Mouse (Mus musculus) erythroblast, adult 5-6 weeks (primary cell): ENCODE measurements around the gene Cdk10. TPM values are rescaled to one million over a fixed set of nuclear protein-coding genes. Genes with fewer than 3 reads are reported as not detected.
"Not testable (repeated sequence)": the region's sequence is repeated elsewhere in the genome, so short reads cannot be mapped to it uniquely, and the experiment has no call there.

Experiments used
- ATAC-seq: replicated peaks from 2 replicates; pipeline ENCODE4 v1.8.0; 2016; ENCODE audit warnings: moderate number of reproducible peaks, mild to moderate bottlenecking, moderate TSS enrichment, inconsistent platforms; ENCODE audit not compliant: poor library complexity, low FRiP score, severe bottlenecking
- total RNA-seq, 2 experiments: library from RNA; stranded (forward) in 1 of 2; stranded (reverse) in 1 of 2; fragments of 150-400 nt in 1 of 2; fragments of 200-764, 138-1000 nt in 1 of 2; gene quantifications; 2 replicates each; pipeline versions ENCODE4 v1.2.3 to v1.2.4; 2015 to 2017; ENCODE audit warnings: low replicate concordance in 2 of 2

Cdk10 gene
- total RNA-seq, 2 experiments from 2014 or later, result 3.0 to 5.6 TPM

DNA sequence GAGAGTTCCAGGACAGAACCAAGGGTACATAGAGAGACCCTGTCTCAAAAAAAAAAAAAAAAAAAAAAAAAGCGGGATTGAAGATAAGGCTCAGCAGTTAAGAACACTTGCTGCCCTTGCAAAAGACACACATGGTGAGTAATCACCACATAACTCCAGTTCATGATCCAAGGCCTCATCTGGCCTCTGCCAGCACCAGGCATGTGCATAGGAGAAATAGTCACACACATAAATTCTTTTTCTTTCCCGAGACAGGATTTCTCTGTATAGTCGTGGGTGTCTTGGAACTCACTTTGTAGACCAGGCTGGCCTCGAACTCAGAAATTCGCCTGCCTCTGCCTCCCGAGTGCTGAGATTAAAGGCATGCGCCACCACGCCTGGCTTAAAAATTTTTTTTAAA lies 33.0 kb downstream of the Cdk10 start:
- ATAC-seq, result not testable (repeated sequence)

DNA sequence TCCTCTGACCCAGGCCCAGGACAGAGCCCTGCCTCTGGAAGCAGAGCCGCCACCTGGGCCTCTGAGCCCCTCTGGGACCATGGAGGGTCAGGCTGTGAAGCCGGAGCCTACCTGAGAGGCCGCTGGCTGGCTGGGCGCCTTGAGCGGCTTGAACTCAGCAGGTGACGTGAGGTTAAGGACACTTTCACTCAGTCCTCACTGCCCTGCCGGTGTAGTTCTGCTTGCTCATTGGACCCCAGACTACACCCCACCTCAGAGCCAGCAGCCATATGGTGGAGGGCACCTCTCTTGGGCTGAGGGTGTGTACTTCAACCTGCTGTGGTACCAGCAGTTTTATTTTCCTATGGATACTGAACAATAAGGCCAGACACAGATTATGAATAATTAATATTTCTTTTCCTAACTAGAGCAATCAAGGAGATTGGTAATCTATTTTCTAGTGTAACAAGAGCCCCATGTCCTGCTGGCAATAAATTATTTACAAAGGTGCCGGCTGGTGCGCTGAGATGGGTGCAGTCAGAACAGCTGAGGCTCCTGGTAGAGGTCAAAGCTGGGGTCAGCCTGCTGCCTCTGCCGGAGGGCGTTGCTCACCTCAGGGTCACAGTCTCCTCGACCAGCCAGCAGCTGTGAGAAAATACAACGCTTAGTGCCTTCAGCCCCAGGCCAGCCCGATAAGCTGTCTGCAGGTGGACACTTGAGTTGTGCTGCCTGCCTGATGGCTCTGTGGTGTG lies 43.4 kb downstream of the Cdk10 start:
- no peak for ATAC-seq

DNA sequence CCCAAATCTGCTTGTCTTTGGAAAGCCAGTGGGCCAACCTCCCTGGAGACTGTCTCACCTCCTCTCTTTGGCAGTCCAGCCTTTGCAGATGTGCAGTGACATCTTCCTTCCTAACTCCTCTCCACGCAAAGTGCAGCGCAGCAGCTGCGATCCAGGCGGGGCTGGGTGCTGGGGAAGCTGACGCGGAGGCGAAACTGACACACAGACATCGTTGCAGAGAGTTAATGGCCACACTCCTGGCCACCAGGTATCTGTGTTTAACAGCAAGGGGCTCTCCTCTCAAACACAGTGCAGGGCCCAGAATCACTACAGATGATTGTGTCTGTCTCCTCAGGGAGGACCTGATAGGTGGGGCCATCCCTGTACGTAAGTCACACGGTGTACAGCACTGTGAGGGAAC lies 46.5 kb downstream of the Cdk10 start:
- ATAC-seq, result no peak

DNA sequence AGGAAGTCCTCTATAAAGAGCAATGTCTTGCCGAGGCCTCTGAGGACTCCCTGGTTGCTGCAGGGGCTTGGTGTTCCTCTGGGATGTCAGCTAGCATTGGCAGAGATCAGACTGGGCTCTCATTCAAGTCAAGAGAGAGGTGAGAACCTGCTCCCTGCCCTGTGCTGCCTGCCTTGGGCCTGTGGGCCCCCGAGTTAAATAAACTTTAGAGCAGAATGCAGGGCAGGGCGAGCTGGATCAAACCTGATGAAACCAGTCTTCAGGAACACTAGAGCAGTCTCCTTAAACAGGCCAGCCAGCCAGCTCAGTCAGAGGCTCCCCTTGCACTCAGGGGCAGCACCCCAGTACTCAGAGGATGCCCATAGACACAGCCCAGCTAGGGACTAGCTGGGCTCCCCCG lies 47.3 kb downstream of the Cdk10 start:
- no peak for ATAC-seq

DNA sequence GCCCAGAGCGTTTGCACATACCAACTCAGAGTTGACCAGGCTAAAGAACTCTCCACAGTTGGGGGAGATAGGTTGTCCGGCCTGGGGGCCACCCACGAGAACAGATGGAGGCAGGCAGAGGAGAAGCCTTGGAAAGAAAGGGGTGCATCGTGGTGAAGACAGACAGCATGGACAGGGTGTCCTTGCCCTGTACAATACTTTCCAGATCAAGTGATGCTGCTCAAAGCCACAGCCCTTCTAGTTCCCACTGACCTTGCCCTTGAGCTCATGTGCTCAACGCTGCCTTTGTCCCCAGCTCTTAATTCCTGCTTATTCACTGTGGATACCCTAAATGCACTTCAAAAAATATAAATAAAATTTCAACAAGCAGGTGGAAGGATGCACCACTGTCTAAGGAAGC lies 49.8 kb downstream of the Cdk10 start:
- no peak for ATAC-seq

DNA sequence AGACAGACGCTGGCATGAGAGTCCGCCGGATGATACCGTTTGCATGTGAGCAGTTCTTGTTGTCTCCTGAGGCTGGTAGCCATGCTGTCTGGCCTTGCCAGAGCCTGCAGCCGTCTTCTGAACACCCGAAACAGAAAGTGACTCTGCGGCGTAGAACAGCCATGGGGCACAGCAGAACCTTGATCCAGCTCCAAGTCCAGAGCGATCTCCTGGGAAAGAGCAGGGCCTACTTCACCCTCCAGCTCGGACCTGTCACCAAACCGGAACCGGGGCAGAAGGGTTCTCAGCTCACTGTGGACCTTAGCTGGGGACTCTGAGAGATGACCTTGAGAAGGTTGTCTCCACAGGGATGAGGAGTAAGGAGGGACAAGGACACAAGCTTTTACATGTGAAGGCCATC lies 50.5 kb downstream of the Cdk10 start:
- ATAC-seq, result no peak

DNA sequence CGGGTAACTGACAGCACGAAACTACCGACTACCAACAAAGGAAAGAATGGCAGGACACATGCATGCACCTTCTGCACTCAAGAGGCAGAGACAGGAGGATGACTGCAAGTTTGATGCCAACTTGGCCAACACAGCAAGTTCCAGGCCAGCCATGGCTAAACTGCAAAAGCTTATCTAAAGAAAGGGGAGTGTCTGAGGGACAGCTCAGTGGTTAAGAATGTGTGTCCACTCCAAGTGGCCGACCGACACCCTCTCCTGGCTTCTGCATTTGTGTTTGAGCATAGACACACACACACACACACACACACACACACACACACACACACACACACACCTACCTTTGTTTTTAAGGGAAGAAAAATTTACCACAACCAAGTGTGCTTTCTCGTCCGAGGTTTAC lies 53.8 kb downstream of the Cdk10 start:
- no peak for ATAC-seq

DNA sequence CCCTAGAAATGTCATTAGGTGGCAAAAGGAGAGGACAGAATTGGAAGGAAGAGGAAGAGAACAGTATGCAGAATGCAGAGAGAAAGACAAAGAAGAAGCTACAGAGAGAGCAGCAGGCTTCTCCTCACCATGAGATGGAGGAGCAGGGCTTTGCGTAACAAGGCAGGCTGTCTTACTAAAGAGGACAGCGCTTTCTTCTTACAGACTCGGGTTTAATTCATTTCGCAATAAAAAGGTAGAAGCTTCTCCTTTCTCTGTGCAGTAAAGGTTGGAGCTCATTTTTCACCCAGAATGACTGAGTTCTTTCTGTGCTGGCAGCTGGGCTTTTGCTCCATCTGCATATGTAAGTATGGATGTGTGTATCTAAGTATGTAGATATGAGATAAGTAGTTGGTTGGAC lies 55.2 kb downstream of the Cdk10 start:
- no peak for ATAC-seq

DNA sequence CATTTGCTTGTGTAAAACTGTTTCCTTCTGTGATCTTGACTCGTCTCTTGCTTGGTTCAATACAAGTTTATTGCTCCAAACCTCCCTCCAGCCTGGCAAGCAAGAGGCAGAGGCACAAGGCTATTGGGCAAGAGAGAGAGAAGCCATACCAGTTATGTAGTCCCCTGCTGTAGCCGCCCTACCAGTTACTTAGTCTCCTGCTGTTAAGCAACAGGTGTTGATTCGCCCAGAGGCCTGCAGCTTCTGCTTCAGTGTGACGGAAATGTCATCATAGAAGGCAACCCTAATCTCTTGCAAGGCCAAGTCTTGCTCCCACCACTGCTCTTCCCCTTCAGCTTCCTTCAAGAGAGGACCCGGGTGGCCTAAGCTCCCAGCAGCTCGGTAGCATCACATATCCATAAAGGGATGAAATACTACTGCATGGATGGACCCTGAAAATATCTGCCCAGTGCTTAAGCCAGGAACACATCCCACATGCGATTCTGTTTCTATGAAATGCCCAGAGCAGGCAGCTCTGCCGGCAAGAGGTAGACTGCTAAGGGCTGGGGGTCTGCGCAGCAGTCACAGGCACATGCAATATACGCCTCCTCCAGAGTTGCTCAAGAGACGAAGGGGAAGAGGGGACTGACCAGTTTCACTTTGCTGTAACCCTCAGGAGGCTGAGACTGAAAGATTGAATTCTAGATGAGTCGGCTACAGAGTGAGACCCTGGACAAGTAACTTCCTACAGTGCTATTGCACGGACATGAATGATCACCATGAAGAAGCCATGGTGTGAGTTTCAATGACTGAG lies 55.9 kb downstream of the Cdk10 start:
- ATAC-seq, result no peak

Other genes starting within 250 kb of the Cdk10 start
- gene Ankrd11, start 182.6 kb upstream of the Cdk10 start, total RNA-seq (2015; ENCODE audit: low replicate concordance), result 39.3 and 53.4 TPM in 2 replicates
- gene Ankrd11, start 182.6 kb upstream of the Cdk10 start, total RNA-seq (2017; ENCODE audit: low replicate concordance), result 78.6 and 121 TPM in 2 replicates
- gene Spg7, start 161.9 kb upstream of the Cdk10 start, total RNA-seq (2015; ENCODE audit: low replicate concordance), result 10.6 and 14.4 TPM in 2 replicates
- 15.2 and 37.6 TPM in 2 replicates for gene Spg7, start 161.9 kb upstream of the Cdk10 start, total RNA-seq (2017; ENCODE audit: low replicate concordance)
- gene Rpl13, start 122.5 kb upstream of the Cdk10 start, total RNA-seq (2015; ENCODE audit: low replicate concordance), result 279 and 298 TPM in 2 replicates
- gene Rpl13, start 122.5 kb upstream of the Cdk10 start, total RNA-seq (2017; ENCODE audit: low replicate concordance), result 472 and 492 TPM in 2 replicates
- gene Cpne7, start 107.5 kb upstream of the Cdk10 start, total RNA-seq (2015; ENCODE audit: low replicate concordance), result not detected in 2 replicates
- not detected in 2 replicates for gene Cpne7, start 107.5 kb upstream of the Cdk10 start, total RNA-seq (2017; ENCODE audit: low replicate concordance)
- gene Sult5a1, start 66.5 kb upstream of the Cdk10 start, total RNA-seq (2015; ENCODE audit: low replicate concordance), result not detected in 2 replicates
- gene Sult5a1, start 66.5 kb upstream of the Cdk10 start, total RNA-seq (2017; ENCODE audit: low replicate concordance), result not detected in 2 replicates
- 1.3 TPM in 1 of 2 replicates, not detected in the other for gene Dpep1, start 38.6 kb upstream of the Cdk10 start, total RNA-seq (2015; ENCODE audit: low replicate concordance)
- not detected in 2 replicates for gene Dpep1, start 38.6 kb upstream of the Cdk10 start, total RNA-seq (2017; ENCODE audit: low replicate concordance)
- 19.2 and 24.9 TPM in 2 replicates for gene Chmp1a, start 12.1 kb upstream of the Cdk10 start, total RNA-seq (2015; ENCODE audit: low replicate concordance)
- 17.0 and 24.1 TPM in 2 replicates for gene Chmp1a, start 12.1 kb upstream of the Cdk10 start, total RNA-seq (2017; ENCODE audit: low replicate concordance)
- not detected in 2 replicates for gene Spata33, start 12.0 kb upstream of the Cdk10 start, total RNA-seq (2015; ENCODE audit: low replicate concordance)
- not detected in 2 replicates for gene Spata33, start 12.0 kb upstream of the Cdk10 start, total RNA-seq (2017; ENCODE audit: low replicate concordance)
- gene Spata2l, start 11.4 kb downstream of the Cdk10 start, total RNA-seq (2015; ENCODE audit: low replicate concordance), result 2.3 TPM in 1 of 2 replicates, not detected in the other
- gene Spata2l, start 11.4 kb downstream of the Cdk10 start, total RNA-seq (2017; ENCODE audit: low replicate concordance), result 0.56 and 2.0 TPM in 2 replicates
- 6.0 and 8.8 TPM in 2 replicates for gene Zfp276, start 29.4 kb downstream of the Cdk10 start, total RNA-seq (2015; ENCODE audit: low replicate concordance)
- gene Zfp276, start 29.4 kb downstream of the Cdk10 start, total RNA-seq (2017; ENCODE audit: low replicate concordance), result 9.3 and 12.4 TPM in 2 replicates
- gene Vps9d1, start 29.5 kb downstream of the Cdk10 start, total RNA-seq (2015; ENCODE audit: low replicate concordance), result 3.6 and 5.2 TPM in 2 replicates
- 6.6 and 9.8 TPM in 2 replicates for gene Vps9d1, start 29.5 kb downstream of the Cdk10 start, total RNA-seq (2017; ENCODE audit: low replicate concordance)
- 2.3 and 16.5 TPM in 2 replicates for gene Fanca, start 93.7 kb downstream of the Cdk10 start, total RNA-seq (2015; ENCODE audit: low replicate concordance)
- 11.1 and 22.0 TPM in 2 replicates for gene Fanca, start 93.7 kb downstream of the Cdk10 start, total RNA-seq (2017; ENCODE audit: low replicate concordance)
- not detected in 2 replicates for gene Spire2, start 107.9 kb downstream of the Cdk10 start, total RNA-seq (2015; ENCODE audit: low replicate concordance)
- 0.09 TPM in 1 of 2 replicates, not detected in the other for gene Spire2, start 107.9 kb downstream of the Cdk10 start, total RNA-seq (2017; ENCODE audit: low replicate concordance)
- gene Tcf25, start 148.9 kb downstream of the Cdk10 start, total RNA-seq (2015; ENCODE audit: low replicate concordance), result 25.3 and 45.0 TPM in 2 replicates
- gene Tcf25, start 148.9 kb downstream of the Cdk10 start, total RNA-seq (2017; ENCODE audit: low replicate concordance), result 19.5 and 29.4 TPM in 2 replicates
- not detected in 2 replicates for gene Mc1r, start 182.3 kb downstream of the Cdk10 start, total RNA-seq (2015; ENCODE audit: low replicate concordance)
- not detected in 2 replicates for gene Mc1r, start 182.3 kb downstream of the Cdk10 start, total RNA-seq (2017; ENCODE audit: low replicate concordance)
- 3.8 TPM in 1 of 2 replicates, not detected in the other for gene Tubb3, start 186.6 kb downstream of the Cdk10 start, total RNA-seq (2015; ENCODE audit: low replicate concordance)
- gene Tubb3, start 186.6 kb downstream of the Cdk10 start, total RNA-seq (2017; ENCODE audit: low replicate concordance), result not detected in 2 replicates
- gene Def8, start 198.7 kb downstream of the Cdk10 start, total RNA-seq (2015; ENCODE audit: low replicate concordance), result 11.3 and 15.8 TPM in 2 replicates
- 12.8 and 16.5 TPM in 2 replicates for gene Def8, start 198.7 kb downstream of the Cdk10 start, total RNA-seq (2017; ENCODE audit: low replicate concordance)